Mouse (Mus musculus) forebrain, embryonic 14.5 days (tissue): ENCODE measurements around the gene Hoxb1. TPM values are rescaled to one million over a fixed set of nuclear protein-coding genes. Genes with fewer than 3 reads are reported as not detected.

Experiments used
- ATAC-seq: fragments of 200-750 bp; cut with Nextera tagmentation; 2 replicates; pipeline ENCODE4 v1.8.0; 2017; ENCODE audit warnings: mild to moderate bottlenecking, moderate library complexity
- DNase-seq: peaks from one replicate; pipeline ENCODE4 v3.0.0-alpha.2; 2015; ENCODE audit warnings: low spot score
- H3K27ac ChIP-seq: fragments of 300-500 bp; sonication (generic); 2 replicates; pipeline ENCODE4 v1.5.1; 2014; ENCODE audit warnings: low read depth, mild to moderate bottlenecking, control low read depth, low read length, moderate library complexity
- H3K27me3 ChIP-seq: fragments of 300-500 bp; sonication (generic); replicated peaks from 2 replicates; pipeline ENCODE4 v1.6.1; 2014; ENCODE audit warnings: low read length, control low read depth, mixed read lengths; ENCODE audit not compliant: control insufficient read depth, insufficient read depth
- H3K36me3 ChIP-seq: fragments of 300-500 bp; sonication (generic); 2 replicates; pipeline ENCODE4 v1.6.1; 2014; ENCODE audit warnings: low read length, control low read depth; ENCODE audit not compliant: control insufficient read depth, insufficient read depth
- H3K4me1 ChIP-seq: fragments of 300-500 bp; sonication (generic); 2 replicates; pipeline ENCODE4 v1.6.1; 2014; ENCODE audit warnings: antibody characterized with exemption, low read length, control low read depth; ENCODE audit not compliant: control insufficient read depth, insufficient read depth
- H3K4me2 ChIP-seq: fragments of 300-500 bp; sonication (generic); 2 replicates; pipeline ENCODE4 v1.6.1; 2014; ENCODE audit warnings: mild to moderate bottlenecking, control low read depth, low read length
- H3K4me3 ChIP-seq: fragments of 300-500 bp; sonication (generic); 2 replicates; pipeline ENCODE4 v1.5.1; 2014; ENCODE audit warnings: low read depth, low read length, control low read depth
- H3K9ac ChIP-seq: fragments of 300-500 bp; sonication (generic); 2 replicates; pipeline ENCODE4 v1.6.1; 2014; ENCODE audit warnings: mild to moderate bottlenecking, low read length, control low read depth, moderate library complexity
- H3K9me3 ChIP-seq: fragments of 300-500 bp; sonication (generic); replicated peaks from 2 replicates; pipeline ENCODE4 v1.6.1; 2016; ENCODE audit warnings: low read length, control low read depth, mixed read lengths; ENCODE audit not compliant: control insufficient read depth
- WGBS: fragments of 180-500 bp; shearing (Covaris S2); extraction: QIAGEN DNeasy Blood & Tissue Kit; methylation state at CpG from one replicate; pipeline ENCODE4 v1.1.7; 2014; 5-methylcytosine and 5-hydroxymethylcytosine counted together
- polyA plus RNA-seq: library from polyadenylated mRNA; unstranded; fragments of >200 nt; fragmentation: Nextera tagmentation; extraction: Ambion mirVana; gene quantifications from 2 replicates; pipeline ENCODE4 v1.2.1, GENCODE M21; 2014

The Hoxb1 gene
- polyA plus RNA-seq, 1 experiment from 2014 or later = not detected

DNA sequence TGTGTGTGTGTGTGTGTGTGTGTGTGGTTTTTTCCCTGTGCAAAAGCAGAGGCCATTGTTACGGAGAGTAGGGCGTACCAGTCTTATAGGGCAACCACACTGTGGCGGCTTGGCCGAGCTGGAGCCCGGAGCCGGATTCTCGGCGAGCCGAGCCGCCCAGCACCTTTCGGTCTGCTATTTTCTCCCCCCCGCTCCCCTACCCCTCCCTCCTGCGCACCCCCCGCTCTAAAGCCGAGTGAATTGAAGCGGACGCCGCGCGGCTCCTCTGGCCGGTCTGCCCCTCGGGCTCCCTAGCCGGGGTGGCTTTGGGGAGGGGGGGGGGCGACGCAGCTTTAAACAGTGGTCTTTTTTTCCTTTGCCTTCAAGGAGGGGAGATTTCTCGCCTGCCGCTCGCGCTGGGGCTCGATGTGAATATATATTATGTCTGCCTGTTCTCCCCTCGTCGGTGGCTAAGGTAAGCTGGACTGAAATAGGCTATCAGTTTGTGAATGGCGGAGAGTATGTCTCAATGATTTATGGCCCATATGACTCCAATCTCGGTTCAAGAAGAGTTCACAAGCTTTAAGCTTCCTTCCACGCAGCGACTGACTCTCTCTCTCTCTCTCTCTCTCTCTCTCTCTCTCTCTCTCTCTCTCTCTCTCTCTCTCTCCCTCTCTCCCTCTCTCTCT, 24.7 kb upstream of the Hoxb1 start:
- no peak overlapping the region for H3K4me2 ChIP-seq
- H3K9ac ChIP-seq = no peak overlapping the region
- H3K4me3 ChIP-seq = no peak overlapping the region
- 2% methylated on average over 23 of the region's 36 CpGs for whole genome bisulfite sequencing
- peaks cover 98% of the 10 kb centered on the region for H3K27me3 ChIP-seq
- ATAC-seq = no peak
- DNase-seq = no peak
- H3K27ac ChIP-seq = no peak overlapping the region
- no peaks in the 10 kb centered on the region for H3K36me3 ChIP-seq
- H3K4me1 ChIP-seq = no peaks in the 10 kb centered on the region
- H3K9me3 ChIP-seq = no peaks in the 10 kb centered on the region

- Histone ChIP-seq H3K27me3 (peaks cover 98% of the 10 kb centered on the region), H3K4me3 (no peak overlapping the region), H3K9ac (no peak overlapping the region), H3K27ac (no peak overlapping the region), H3K36me3 (no peaks in the 10 kb centered on the region), H3K4me2 (no peak overlapping the region), H3K9me3 (no peaks in the 10 kb centered on the region), H3K4me1 (no peaks in the 10 kb centered on the region)
- no peak for DNase-seq
- 1% methylated on average over 40 of the region's 40 CpGs for WGBS
- no peak for ATAC-seq
Observed at GRCm38 (mm10) chr11:96341701-96342575, 23.6 kb upstream of the Hoxb1 start.

DNA sequence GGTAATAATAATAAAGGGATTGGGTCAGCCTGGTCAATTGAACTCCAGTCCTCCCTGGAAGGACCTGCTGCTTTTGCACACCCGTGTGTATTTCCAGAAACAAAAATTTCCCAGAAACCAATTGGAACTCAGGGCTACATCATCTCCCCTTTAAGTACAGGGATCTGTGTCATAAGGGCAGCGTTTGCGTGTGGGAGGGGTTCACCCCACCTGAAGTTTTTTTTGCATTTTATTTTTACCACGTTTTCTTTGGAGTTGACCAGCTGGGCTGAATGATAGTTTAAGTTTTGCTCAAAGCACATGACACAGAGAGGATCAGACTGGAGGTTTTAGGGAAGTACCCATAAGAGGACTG, 23.0 kb upstream of the Hoxb1 start:
- no peak overlapping the region for H3K4me2 ChIP-seq
- 1% methylated on average over 4 of the region's 4 CpGs for WGBS

GRCm38 (mm10) chr11:96343206-96343745, 22.3 kb upstream of the Hoxb1 start:
- WGBS = 0% methylated on average over 2 of the region's 2 CpGs
- no peaks in the 10 kb centered on the region for H3K4me1 ChIP-seq

More for the DNA sequence above, 23.0 kb upstream of the Hoxb1 start:
- Histone ChIP-seq H3K4me3 (no peak overlapping the region), H3K27me3 (peaks cover 96% of the 10 kb centered on the region), H3K9me3 (no peaks in the 10 kb centered on the region), H3K27ac (no peak overlapping the region), H3K9ac (no peak overlapping the region), H3K4me1 (no peaks in the 10 kb centered on the region), H3K36me3 (no peaks in the 10 kb centered on the region)
- DNase-seq = no peak
- no peak for ATAC-seq

GRCm38 (mm10) chr11:96344061-96344877, 21.3 kb upstream of the Hoxb1 start:
- Histone ChIP-seq H3K4me3 (no peak overlapping the region), H3K27me3 (peaks cover 95% of the 10 kb centered on the region), H3K9ac (no peak overlapping the region), H3K4me2 (no peak overlapping the region), H3K9me3 (no peaks in the 10 kb centered on the region), H3K4me1 (no peaks in the 10 kb centered on the region), H3K27ac (no peak overlapping the region), H3K36me3 (no peaks in the 10 kb centered on the region)
- WGBS = 1% methylated on average over 39 of the region's 40 CpGs
- ATAC-seq (no peak), DNase-seq (no peak)

More at GRCm38 (mm10) chr11:96343206-96343745, 22.3 kb upstream of the Hoxb1 start:
- Histone ChIP-seq H3K36me3 (no peaks in the 10 kb centered on the region), H3K27ac (no peak overlapping the region), H3K9ac (no peak overlapping the region), H3K4me2 (no peak overlapping the region), H3K4me3 (no peak overlapping the region), H3K9me3 (no peaks in the 10 kb centered on the region), H3K27me3 (peaks cover 95% of the 10 kb centered on the region)
- ATAC-seq (no peak), DNase-seq (no peak)

DNA sequence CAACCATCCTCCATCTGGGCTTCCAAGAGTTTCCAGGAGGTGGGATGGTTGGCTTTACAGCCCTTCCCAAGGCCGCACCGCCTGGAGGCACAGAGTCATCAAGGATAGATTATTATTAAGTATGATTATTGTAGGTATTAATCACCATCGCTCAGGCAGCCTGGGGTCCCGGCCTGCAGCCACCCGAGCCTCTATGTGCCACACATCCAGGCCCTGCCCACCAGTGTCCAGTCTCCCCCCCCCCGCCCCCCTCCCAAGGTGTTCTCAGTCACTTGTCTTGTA, 20.7 kb upstream of the Hoxb1 start:
- Histone ChIP-seq H3K4me2 (no peak overlapping the region), H3K27me3 (peaks cover 95% of the 10 kb centered on the region), H3K36me3 (no peaks in the 10 kb centered on the region), H3K9ac (no peak overlapping the region), H3K27ac (no peak overlapping the region), H3K4me3 (no peak overlapping the region), H3K4me1 (no peaks in the 10 kb centered on the region), H3K9me3 (no peaks in the 10 kb centered on the region)
- ATAC-seq (no peak), DNase-seq (no peak)
- WGBS = 1% methylated on average over 6 of the region's 6 CpGs

GRCm38 (mm10) chr11:96345220-96345892, 20.2 kb upstream of the Hoxb1 start:
- H3K36me3 ChIP-seq = no peaks in the 10 kb centered on the region
- peaks cover 95% of the 10 kb centered on the region for H3K27me3 ChIP-seq
- H3K4me2 ChIP-seq = no peak overlapping the region
- H3K4me3 ChIP-seq = no peak overlapping the region
- H3K4me1 ChIP-seq = no peaks in the 10 kb centered on the region
- ATAC-seq = no peak
- no peak overlapping the region for H3K9ac ChIP-seq
- under 1% methylated on average over 47 of the region's 56 CpGs for WGBS
- H3K9me3 ChIP-seq = no peaks in the 10 kb centered on the region
- no peak overlapping the region for H3K27ac ChIP-seq
- DNase-seq = no peak

DNA sequence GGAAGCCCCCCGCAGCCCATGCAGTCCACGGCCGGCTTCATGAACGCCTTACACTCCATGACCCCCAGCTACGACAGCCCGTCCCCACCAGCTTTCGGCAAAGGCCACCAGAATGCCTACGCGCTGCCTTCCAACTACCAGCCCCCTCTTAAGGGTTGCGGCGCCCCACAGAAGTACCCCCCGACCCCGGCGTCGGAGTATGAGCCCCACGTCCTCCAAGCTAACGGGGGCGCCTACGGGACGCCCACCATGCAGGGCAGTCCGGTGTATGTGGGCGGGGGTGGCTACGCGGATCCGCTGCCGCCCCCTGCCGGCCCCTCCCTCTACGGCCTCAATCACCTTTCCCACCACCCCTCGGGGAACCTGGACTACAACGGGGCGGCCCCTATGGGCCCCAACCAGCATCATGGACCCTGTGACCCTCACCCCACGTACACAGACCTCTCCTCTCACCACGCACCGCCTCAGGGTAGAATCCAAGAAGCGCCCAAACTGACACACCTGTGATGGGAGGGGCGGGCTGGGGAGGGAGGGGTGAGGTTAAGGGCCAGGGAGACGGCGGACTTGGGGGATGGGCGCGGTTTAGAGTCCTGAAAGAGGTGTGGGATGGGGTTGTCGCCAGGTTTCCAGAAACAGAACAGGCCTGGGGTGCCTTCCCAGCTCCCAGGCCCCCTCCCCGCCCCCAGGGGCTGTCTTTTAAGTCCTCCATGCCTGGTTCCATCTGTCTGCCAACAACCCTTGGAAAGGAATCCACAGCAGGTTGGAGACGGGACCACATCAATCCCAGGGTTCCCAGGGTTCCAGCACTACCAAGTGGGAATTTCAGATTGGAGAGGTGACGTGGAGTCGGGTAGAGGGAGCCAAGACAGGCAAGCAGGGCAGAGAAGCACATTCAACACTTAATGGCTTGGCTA, 19.4 kb upstream of the Hoxb1 start:
- Histone ChIP-seq H3K36me3 (no peaks in the 10 kb centered on the region), H3K27ac (no peak overlapping the region), H3K9me3 (no peaks in the 10 kb centered on the region), H3K9ac (no peak overlapping the region), H3K4me3 (no peak overlapping the region), H3K4me1 (no peaks in the 10 kb centered on the region), H3K27me3 (peaks cover 96% of the 10 kb centered on the region), H3K4me2 (no peak overlapping the region)
- DNase-seq (no peak), ATAC-seq (no peak)
- under 1% methylated on average over 44 of the region's 45 CpGs for WGBS
